Mouse (Mus musculus) monocyte, adult 5-6 weeks (primary cell): ENCODE results near the gene Renbp. TPM values are rescaled to one million over a fixed set of nuclear protein-coding genes. Genes with fewer than 3 reads are reported as not detected.

Source experiments
- ATAC-seq: fragments of 153-309, 156-312 bp; replicated peaks from 2 replicates; pipeline ENCODE4 v1.8.0; 2017; ENCODE audit warnings: mild to moderate bottlenecking; ENCODE audit not compliant: low TSS enrichment, insufficient number of reproducible peaks, severe bottlenecking, poor library complexity, low FRiP score
- total RNA-seq: library from RNA; stranded (forward); fragments of 200-1000, 200-491, 200-594 nt; gene quantifications from 3 replicates; pipeline ENCODE4 v1.2.3, GENCODE M21; 2017

The Renbp gene
- total RNA-seq, 1 experiment from 2014 or later = 20.8 TPM

GRCm38 (mm10) chrX:73875881-73876280 is 54.8 kb downstream of the Renbp start:
- ATAC-seq = no peak

Other genes with a start within 250 kb of the Renbp start
- 223 to 253 TPM (median 241 TPM) in 3 replicates for gene Bcap31, start 214.7 kb downstream of the Renbp start, total RNA-seq
- 23.6 to 41.6 TPM (median 26.6 TPM) in 3 replicates for gene Abcd1, start 214.3 kb downstream of the Renbp start, total RNA-seq
- gene Plxnb3, start 173.8 kb downstream of the Renbp start, total RNA-seq = 2.7 to 6.1 TPM (median 3.9 TPM) in 3 replicates
- gene Srpk3, start 156.4 kb downstream of the Renbp start, total RNA-seq = 12.0 to 20.5 TPM (median 19.1 TPM) in 3 replicates
- gene Idh3g, start 144.0 kb downstream of the Renbp start, total RNA-seq = 95.4 to 128 TPM (median 113 TPM) in 3 replicates
- gene Ssr4, start 143.8 kb downstream of the Renbp start, total RNA-seq = 136 to 151 TPM (median 138 TPM) in 3 replicates
- 0.68 to 2.9 TPM (median 1.9 TPM) in 3 replicates for gene Pdzd4, start 105.9 kb downstream of the Renbp start, total RNA-seq
- 0.96 to 1.9 TPM (median 1.3 TPM) in 3 replicates for gene Avpr2, start 38.7 kb downstream of the Renbp start, total RNA-seq
- gene L1cam, start 34.7 kb downstream of the Renbp start, total RNA-seq = 59.8 to 83.7 TPM (median 81.0 TPM) in 3 replicates
- gene Arhgap4, start 9.0 kb downstream of the Renbp start, total RNA-seq = 164 to 232 TPM (median 166 TPM) in 3 replicates
- 32.0 to 50.3 TPM (median 42.9 TPM) in 3 replicates for gene Naa10, start 8.9 kb downstream of the Renbp start, total RNA-seq
- 21.4 to 45.9 TPM (median 24.5 TPM) in 3 replicates for gene Hcfc1, start 35.5 kb upstream of the Renbp start, total RNA-seq
- 44.2 to 65.0 TPM (median 58.3 TPM) in 3 replicates for gene Irak1, start 93.1 kb upstream of the Renbp start, total RNA-seq
- gene Opn1mw, start 196.6 kb upstream of the Renbp start, total RNA-seq = not detected in 3 replicates
- gene Mecp2, start 204.5 kb upstream of the Renbp start, total RNA-seq = 22.6 to 35.0 TPM (median 27.3 TPM) in 3 replicates
- not detected in 3 replicates for gene Tex28, start 237.0 kb upstream of the Renbp start, total RNA-seq
- gene Tktl1, start 246.4 kb upstream of the Renbp start, total RNA-seq = not detected in 3 replicates